Mouse (Mus musculus) neural tube, embryonic 11.5 days (tissue): ENCODE results near the gene Trf. TPM values are rescaled to one million over a fixed set of nuclear protein-coding genes. Genes with fewer than 3 reads are reported as not detected.

Source experiments
- ATAC-seq: fragments of 200-750 bp; cut with Nextera tagmentation; 2 replicates; pipeline ENCODE4 v1.8.0; 2017; ENCODE audit warnings: moderate number of reproducible peaks, mild to moderate bottlenecking, moderate TSS enrichment, moderate library complexity; ENCODE audit not compliant: insufficient read depth, low FRiP score, low TSS enrichment
- DNase-seq: peaks from one replicate; pipeline ENCODE4 v3.0.0-alpha.2; 2015; ENCODE audit warnings: low spot score
- H3K27ac ChIP-seq: fragments of 300-500 bp; sonication (generic); 2 replicates; pipeline ENCODE4 v1.5.1; 2014; ENCODE audit warnings: low read depth, mild to moderate bottlenecking, low read length
- H3K27me3 ChIP-seq: fragments of 300-500 bp; sonication (generic); 2 replicates; pipeline ENCODE4 v1.6.1; 2014; ENCODE audit warnings: mild to moderate bottlenecking, low read length, mixed read lengths; ENCODE audit not compliant: control insufficient read depth, insufficient read depth
- H3K36me3 ChIP-seq: fragments of 300-500 bp; sonication (generic); 2 replicates; pipeline ENCODE4 v1.6.1; 2014; ENCODE audit warnings: mild to moderate bottlenecking, low read length, moderate library complexity, mixed read lengths; ENCODE audit not compliant: control insufficient read depth, insufficient read depth
- H3K4me1 ChIP-seq: fragments of 300-500 bp; sonication (generic); 2 replicates; pipeline ENCODE4 v1.6.1; 2014; ENCODE audit warnings: low read length, mixed read lengths; ENCODE audit not compliant: control insufficient read depth, insufficient read depth
- H3K4me2 ChIP-seq: fragments of 300-500 bp; sonication (generic); 2 replicates; pipeline ENCODE4 v1.6.1; 2014; ENCODE audit warnings: low read depth, mild to moderate bottlenecking, moderate library complexity
- H3K4me3 ChIP-seq: fragments of 300-500 bp; sonication (generic); 2 replicates; pipeline ENCODE4 v1.5.1; 2014; ENCODE audit warnings: low read depth, low read length
- H3K9ac ChIP-seq: fragments of 300-500 bp; sonication (generic); 2 replicates; pipeline ENCODE4 v1.6.1; 2014; ENCODE audit warnings: mild to moderate bottlenecking, low read length
- H3K9me3 ChIP-seq: fragments of 300-500 bp; sonication (generic); 2 replicates; pipeline ENCODE4 v1.6.1; 2016; ENCODE audit warnings: low read length; ENCODE audit not compliant: control insufficient read depth
- WGBS: fragments of 180-500 bp; shearing (Covaris S2); extraction: QIAGEN DNeasy Blood & Tissue Kit; methylation state at CpG from one replicate; pipeline ENCODE4 v1.1.7; 2014; 5-methylcytosine and 5-hydroxymethylcytosine counted together
- polyA plus RNA-seq: library from polyadenylated mRNA; unstranded; fragments of >200 nt; fragmentation: Nextera tagmentation; extraction: Ambion mirVana; gene quantifications from 2 replicates; pipeline ENCODE4 v1.2.1, GENCODE M21; 2014

The Trf gene
- polyA plus RNA-seq, 1 experiment from 2014 or later, result 28.5 TPM

DNA sequence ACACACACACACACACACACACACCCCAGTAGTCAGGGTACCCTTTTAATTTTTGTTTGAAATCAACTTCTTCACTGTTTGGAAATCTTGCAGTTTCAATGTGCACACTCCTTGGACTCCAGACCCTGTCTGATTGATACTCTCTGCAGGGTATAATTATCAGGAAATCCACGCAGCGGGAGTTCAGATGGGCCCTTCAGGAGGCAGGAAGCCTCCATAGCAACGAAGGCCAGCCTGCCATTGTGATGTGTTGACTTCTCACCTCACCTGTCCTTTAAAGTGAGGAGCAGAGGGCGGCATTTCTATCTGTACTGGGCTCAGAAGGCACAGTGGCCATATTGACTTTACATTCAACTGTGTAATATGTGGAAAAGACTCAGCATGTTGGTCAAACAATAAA, 45.4 kb downstream of the Trf start:
- Histone ChIP-seq H3K4me3 (no peak overlapping the region), H3K4me1 (peaks cover 4% of the 10 kb centered on the region; the same call in 1 of the 2 replicates), H3K4me2 (no peak overlapping the region), H3K9ac (no peak overlapping the region), H3K9me3 (no peaks in the 10 kb centered on the region), H3K27ac (no peak overlapping the region), H3K36me3 (peaks cover 8% of the 10 kb centered on the region), H3K27me3 (no peaks in the 10 kb centered on the region)
- ATAC-seq, result no peak
- WGBS, result 62% methylated on average over 4 of the region's 4 CpGs
- DNase-seq, result no peak

DNA sequence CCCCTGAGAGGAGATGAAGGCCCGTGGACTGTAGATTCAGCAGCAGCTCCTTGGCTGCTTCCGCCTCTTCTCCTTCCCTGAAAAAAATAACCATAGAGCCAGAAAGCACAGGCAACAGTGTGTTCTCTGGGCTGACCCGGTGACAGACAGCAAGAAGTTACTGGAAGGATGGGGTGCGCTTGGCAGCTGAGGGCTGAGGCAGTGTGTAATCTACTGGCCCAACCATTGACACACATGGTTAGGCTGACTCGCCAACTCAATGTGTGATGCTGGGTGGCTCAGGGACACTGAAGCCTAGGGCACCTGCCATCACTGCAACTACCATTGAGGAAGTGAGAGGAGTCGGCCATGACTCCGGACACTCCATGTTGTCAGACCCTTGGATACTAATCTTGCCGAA, 48.4 kb downstream of the Trf start:
- Histone ChIP-seq H3K36me3 (no peaks in the 10 kb centered on the region; the same call in 1 of the 2 replicates), H3K4me1 (peaks cover 4% of the 10 kb centered on the region; the same call in 1 of the 2 replicates), H3K27ac (no peak overlapping the region), H3K9me3 (no peaks in the 10 kb centered on the region), H3K27me3 (no peaks in the 10 kb centered on the region), H3K4me3 (no peak overlapping the region), H3K9ac (no peak overlapping the region), H3K4me2 (no peak overlapping the region)
- WGBS, result 87% methylated on average over 8 of the region's 8 CpGs
- ATAC-seq (no peak), DNase-seq (no peak)

DNA sequence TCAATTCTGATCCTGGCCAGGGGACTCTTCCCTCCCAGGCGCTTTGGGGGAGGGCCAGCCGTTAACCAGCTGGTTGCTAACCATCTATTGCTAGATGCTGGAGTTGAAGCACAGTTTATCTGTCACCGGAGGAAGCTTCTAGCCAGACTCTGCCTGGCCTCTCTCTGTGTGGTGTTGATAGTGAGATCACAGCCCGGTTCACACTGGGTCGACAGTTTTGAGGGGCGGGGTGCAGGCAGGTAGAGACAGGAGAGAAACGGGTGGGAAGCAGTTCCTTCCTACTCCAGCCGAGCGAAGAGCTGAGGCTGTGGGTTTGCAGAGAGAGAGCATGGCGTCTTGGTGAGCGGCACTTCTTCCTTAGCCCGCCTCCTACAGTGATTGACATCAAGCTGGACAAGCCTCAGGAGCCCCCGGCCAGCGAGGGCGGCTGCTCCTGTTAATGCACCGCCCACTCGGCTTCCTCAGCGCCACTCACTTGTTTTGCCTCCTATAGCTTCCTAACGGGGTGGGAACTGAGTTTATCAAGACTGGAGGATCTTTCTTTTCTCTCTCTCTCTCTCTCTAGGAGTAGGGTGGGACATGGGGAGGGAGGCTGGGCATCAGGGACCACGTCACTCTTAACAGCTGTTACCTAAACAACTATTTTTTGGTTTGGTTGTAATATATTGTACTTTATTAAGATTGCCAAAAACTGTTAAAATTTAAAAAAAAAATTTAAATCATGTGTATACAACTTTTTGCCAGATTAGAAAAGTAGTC, 49.3 kb downstream of the Trf start:
- ATAC-seq (peak; percentile 81), DNase-seq (peak; percentile 83)
- 4% methylated on average over 20 of the region's 20 CpGs for WGBS
- Histone ChIP-seq H3K4me1 (peaks cover 4% of the 10 kb centered on the region; the same call in 1 of the 2 replicates), H3K27me3 (no peaks in the 10 kb centered on the region), H3K4me2 (peak overlapping the region; percentile 52), H3K27ac (no peak overlapping the region), H3K36me3 (no peaks in the 10 kb centered on the region; the same call in 1 of the 2 replicates), H3K9ac (peak overlapping the region; percentile 53), H3K9me3 (no peaks in the 10 kb centered on the region), H3K4me3 (peak overlapping the region; percentile 26; the same call in 1 of the 2 replicates)

DNA sequence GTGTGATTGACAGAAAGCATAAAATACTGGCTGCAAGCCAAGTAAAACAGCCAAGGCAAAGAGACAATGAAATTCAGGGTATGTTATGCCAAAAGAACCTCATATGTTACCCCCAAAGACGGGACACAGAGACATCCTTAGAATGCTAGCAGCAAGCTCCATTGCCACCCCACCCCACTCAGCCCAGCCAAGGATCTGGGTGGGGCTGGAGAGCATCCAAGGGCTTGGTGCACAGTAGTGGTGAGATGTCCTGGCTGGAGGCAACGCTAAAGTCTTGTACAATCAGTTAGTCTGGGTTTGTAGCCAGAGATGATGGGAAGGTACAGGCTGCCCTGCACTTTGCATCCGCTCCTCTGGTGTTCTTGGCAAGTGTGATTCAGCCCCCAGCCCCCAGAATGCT, 49.9 kb downstream of the Trf start:
- H3K9ac ChIP-seq, result peak overlapping the region; percentile 53
- 64% methylated on average over 3 of the region's 3 CpGs for WGBS
- peak overlapping the region; percentile 52; the same call in 1 of the 2 replicates for H3K4me2 ChIP-seq
- H3K27ac ChIP-seq, result no peak overlapping the region
- DNase-seq (peak; percentile 21), ATAC-seq (no peak)
- H3K9me3 ChIP-seq, result no peaks in the 10 kb centered on the region
- no peaks in the 10 kb centered on the region for H3K27me3 ChIP-seq
- H3K4me1 ChIP-seq, result peaks cover 4% of the 10 kb centered on the region; the same call in 1 of the 2 replicates
- no peaks in the 10 kb centered on the region; the same call in 1 of the 2 replicates for H3K36me3 ChIP-seq
- no peak overlapping the region for H3K4me3 ChIP-seq

DNA sequence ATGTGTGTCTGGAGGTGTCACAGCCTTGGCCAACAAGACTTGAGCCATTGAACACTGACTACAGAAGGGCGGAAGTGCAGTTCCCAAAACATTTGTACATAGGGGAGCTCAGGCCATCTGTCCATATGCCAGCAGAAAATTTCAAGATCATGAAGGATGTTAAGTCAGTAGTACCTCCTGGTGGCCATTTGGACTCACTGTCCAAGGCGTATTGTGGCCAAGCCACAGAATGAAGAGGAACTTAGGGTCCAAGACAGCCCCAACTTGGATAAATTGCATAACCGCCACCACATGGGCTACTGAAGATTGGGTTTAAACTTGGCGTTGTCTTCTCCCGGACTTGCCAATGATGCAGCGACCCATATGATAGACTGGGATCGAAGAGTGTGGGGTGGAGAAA, 54.6 kb downstream of the Trf start:
- DNase-seq, result no peak
- H3K27ac ChIP-seq, result no peak overlapping the region
- no peak overlapping the region for H3K4me3 ChIP-seq
- H3K9me3 ChIP-seq, result no peaks in the 10 kb centered on the region
- ATAC-seq, result no peak
- H3K9ac ChIP-seq, result no peak overlapping the region
- H3K4me1 ChIP-seq, result peaks cover 4% of the 10 kb centered on the region; the same call in 1 of the 2 replicates
- no peaks in the 10 kb centered on the region; the same call in 1 of the 2 replicates for H3K36me3 ChIP-seq
- 95% methylated on average over 7 of the region's 7 CpGs for WGBS
- no peak overlapping the region for H3K4me2 ChIP-seq
- H3K27me3 ChIP-seq, result no peaks in the 10 kb centered on the region

DNA sequence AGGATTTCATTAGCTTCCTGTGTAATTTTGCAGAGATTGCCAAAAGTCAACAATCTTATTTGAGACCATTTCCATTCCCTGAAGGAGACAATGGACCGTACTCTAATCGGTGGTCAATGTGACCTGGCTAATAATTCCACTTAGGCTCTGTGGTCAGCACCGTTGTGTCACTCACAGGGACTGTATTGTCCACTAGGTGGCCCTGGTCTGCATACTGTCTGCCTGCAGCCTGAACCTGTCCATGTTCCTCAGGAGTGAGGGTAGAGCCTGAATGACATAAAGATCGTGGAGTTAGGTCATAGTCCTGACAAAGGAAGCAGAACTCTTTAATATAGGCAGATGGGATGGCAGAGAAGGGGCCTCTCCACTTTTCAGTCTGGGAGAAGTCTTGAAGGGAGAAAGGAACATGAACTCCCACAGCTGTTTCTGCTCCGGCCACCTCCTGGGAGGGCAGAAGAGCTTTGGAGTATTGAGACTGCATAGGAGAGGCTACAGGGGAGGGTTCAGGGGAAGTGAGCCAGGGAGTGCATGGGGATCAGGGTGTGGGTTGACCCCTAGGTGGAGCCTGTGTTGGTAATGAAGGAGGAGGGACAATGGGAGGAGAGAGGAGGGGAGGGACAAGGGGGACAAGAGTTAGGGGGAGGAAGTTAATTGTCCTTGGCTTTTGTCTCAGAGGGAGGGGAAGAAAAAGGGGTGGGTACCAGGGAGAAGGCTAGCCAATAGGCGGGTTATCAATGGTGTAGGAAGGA, 55.3 kb downstream of the Trf start:
- Histone ChIP-seq H3K4me1 (no peaks in the 10 kb centered on the region), H3K9me3 (no peaks in the 10 kb centered on the region), H3K4me3 (no peak overlapping the region), H3K36me3 (no peaks in the 10 kb centered on the region; the same call in 1 of the 2 replicates), H3K27ac (no peak overlapping the region), H3K9ac (no peak overlapping the region), H3K4me2 (no peak overlapping the region), H3K27me3 (no peaks in the 10 kb centered on the region)
- 56% methylated on average over 6 of the region's 6 CpGs for WGBS
- DNase-seq (no peak), ATAC-seq (no peak)

DNA sequence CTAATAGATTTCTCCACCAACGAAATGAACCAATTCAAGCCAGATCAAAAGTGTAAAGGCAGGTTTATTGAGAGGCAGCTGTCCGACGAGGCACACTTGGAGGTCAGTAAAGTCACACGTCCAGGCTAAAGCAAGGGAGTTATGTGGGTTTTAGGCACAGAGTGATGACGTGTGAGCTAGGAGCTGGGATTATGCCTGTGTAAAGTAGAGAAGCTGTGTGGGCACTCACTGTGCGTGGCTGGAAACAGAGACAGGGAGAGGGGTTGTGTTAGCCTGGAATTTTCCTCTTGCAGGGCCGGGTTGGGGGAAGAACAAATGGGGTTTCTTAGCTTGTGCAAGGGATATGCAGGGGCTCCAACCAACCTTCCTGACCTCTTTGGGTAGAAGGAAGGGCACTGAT, 61.5 kb downstream of the Trf start:
- Histone ChIP-seq H3K4me2 (no peak overlapping the region), H3K27ac (no peak overlapping the region), H3K9ac (no peak overlapping the region), H3K27me3 (no peaks in the 10 kb centered on the region), H3K4me3 (no peak overlapping the region), H3K4me1 (no peaks in the 10 kb centered on the region), H3K9me3 (no peaks in the 10 kb centered on the region), H3K36me3 (no peaks in the 10 kb centered on the region)
- DNase-seq (no peak), ATAC-seq (no peak)
- 64% methylated on average over 7 of the region's 7 CpGs for WGBS

DNA sequence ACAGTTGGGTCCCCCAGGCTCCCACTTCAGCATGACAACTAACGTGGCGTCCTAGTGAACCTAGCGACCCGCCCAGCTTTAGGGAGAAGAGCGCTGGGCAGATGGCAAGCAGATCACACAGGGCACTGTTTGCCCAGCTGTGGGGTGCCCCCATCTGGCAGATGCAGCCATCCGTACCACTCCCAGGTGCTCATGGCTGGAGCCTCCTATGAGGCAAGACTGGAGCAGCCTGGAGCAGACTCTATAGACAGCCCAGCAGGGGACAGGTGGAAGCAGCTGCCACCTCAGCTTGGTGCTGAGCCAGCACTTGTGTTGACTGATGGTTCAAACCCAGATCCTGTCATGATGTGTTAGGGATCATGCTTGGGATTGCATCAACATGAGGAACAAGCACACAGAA, 62.2 kb downstream of the Trf start:
- Histone ChIP-seq H3K36me3 (no peaks in the 10 kb centered on the region), H3K4me3 (no peak overlapping the region), H3K4me1 (no peaks in the 10 kb centered on the region), H3K9ac (no peak overlapping the region), H3K27ac (no peak overlapping the region), H3K9me3 (no peaks in the 10 kb centered on the region), H3K27me3 (no peaks in the 10 kb centered on the region), H3K4me2 (no peak overlapping the region)
- no peak for ATAC-seq
- no peak for DNase-seq
- 67% methylated on average over 6 of the region's 6 CpGs for WGBS
